Comparison of ENCODE assay signal across 30 mouse cellular contexts in the genomic region with DNA sequence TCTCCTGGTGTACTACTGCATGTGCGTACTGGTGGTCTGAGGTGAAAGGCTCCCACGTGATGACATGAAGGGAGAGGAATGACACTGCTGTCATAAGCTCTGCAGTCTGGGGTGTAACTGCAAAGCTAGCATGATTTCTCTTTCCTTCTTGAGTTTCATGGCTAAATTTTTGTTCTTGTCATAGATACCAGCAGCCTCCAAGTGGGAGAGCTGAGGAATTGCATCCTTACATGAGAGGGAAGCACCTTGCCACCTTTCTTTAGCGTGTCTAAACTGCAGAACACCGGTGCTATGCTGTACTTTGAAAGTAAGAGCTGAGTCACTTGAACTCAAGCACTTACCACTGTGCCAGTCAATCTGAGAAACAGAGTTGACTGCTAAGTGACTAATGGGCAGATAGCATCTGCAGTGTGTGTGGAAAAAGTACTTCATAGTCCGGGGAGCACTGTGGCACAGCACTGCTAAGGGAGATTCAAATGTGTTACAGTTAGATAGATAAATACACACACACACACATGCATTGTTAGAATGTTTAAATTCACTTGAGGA. TPM values are rescaled to one million over a fixed set of nuclear protein-coding genes. Genes with fewer than 3 reads are reported as not detected.
DNase-seq lines count a peak whose midpoint lies in the region; ATAC-seq and TF ChIP-seq lines count a peak whose summit lies in the region.
"Had no signal": no experiment of that assay in that cellular context is flagged by ENCODE, and none has a peak within 500 bp of the region (broad histone marks: within the 10 kb centered on the region; RNA-seq: fewer than 3 reads in every experiment).

No protein-coding gene starts in this region.

- no peaks in the 10 kb centered on the region for H3K4me1 ChIP-seq in lung, embryonic 14.5 days (ENCODE audit: insufficient read depth)
- no peaks in the 10 kb centered on the region for H3K4me1 ChIP-seq in stomach, postnatal 0 days (replicated peaks; ENCODE audit: control insufficient read depth, insufficient read depth)
- no peaks in the 10 kb centered on the region for H3K4me1 ChIP-seq in embryonic facial prominence, embryonic 10.5 days
- H3K4me1 ChIP-seq: embryonic facial prominence, embryonic 15.5 days; forebrain, embryonic 12.5 days; heart, embryonic 13.5 days; liver, embryonic 13.5 days had no signal

- no peak for DNase-seq in frontal cortex, postnatal 10 days (ENCODE audit: low spot score in 2 of 2)
- DNase-seq in lung, embryonic 14.5 days, result no peak
- no peak for DNase-seq in lung, postnatal 36 days
- DNase-seq in ZHBTc4 (ENCODE audit: low read depth, low spot score), result peak; percentile 26
- DNase-seq in stomach, postnatal 0 days (ENCODE audit: low spot score), result no peak
- no peak for DNase-seq in embryonic facial prominence, embryonic 10.5 days (ENCODE audit: low spot score)
- DNase-seq in c-Kit-positive CD71-positive TER-119-positive erythroid progenitor cells, embryonic 14.5 days (ENCODE audit: low spot score), result no peak
- DNase-seq: adrenal gland, postnatal 25 days; cerebellum, adult 2 months; cerebellum, postnatal 14 days; gastrocnemius, adult 2 months; gastrocnemius, postnatal 36 days; heart, adult 18-20 months; heart, postnatal 10 days; kidney, adult 8-10 months; kidney, postnatal 14 days; left cerebral cortex, postnatal 4 days; liver, embryonic 13.5 days; lung, adult 18-20 months; lung, postnatal 10 days; midbrain, embryonic 14.5 days; right cerebral cortex, adult 18-20 months; thymus, postnatal 4 days had no signal

- H3K4me2 ChIP-seq in lung, embryonic 14.5 days, result no peak overlapping the region
- H3K4me2 ChIP-seq in stomach, postnatal 0 days (replicated peaks; ENCODE audit: low read depth), result no peak overlapping the region
- H3K4me2 ChIP-seq: embryonic facial prominence, embryonic 15.5 days; forebrain, embryonic 12.5 days; heart, embryonic 13.5 days; hindbrain, embryonic 14.5 days; liver, embryonic 13.5 days had no signal

- TF ChIP-seq EP300 in stomach, postnatal 0 days (optimal IDR thresholded peaks at IDR 0.05), result no peak

- TF ChIP-seq CTCF in lung, embryonic 14.5 days (IDR thresholded peaks at IDR 0.05; ENCODE audit: low read depth), result 0 out of 2 replicates have a peak, but pooled peaks have one; percentile 7
- TF ChIP-seq CTCF in stomach, postnatal 0 days (IDR thresholded peaks at IDR 0.05; ENCODE audit: low read depth), result peak; percentile 24; the same call in 1 of the 2 replicates

- WGBS in lung, embryonic 14.5 days, result 53% methylated on average over 5 of the region's 5 CpGs
- WGBS in stomach, postnatal 0 days, result 61% methylated on average over 5 of the region's 5 CpGs
- WGBS in embryonic facial prominence, embryonic 10.5 days, result 76% methylated on average over 5 of the region's 5 CpGs

- H3K9ac ChIP-seq in lung, embryonic 14.5 days, result no peak overlapping the region
- H3K9ac ChIP-seq in stomach, postnatal 0 days (ENCODE audit: low read length), result no peak overlapping the region
- H3K9ac ChIP-seq: embryonic facial prominence, embryonic 15.5 days; forebrain, embryonic 12.5 days; heart, embryonic 13.5 days; hindbrain, embryonic 14.5 days; liver, embryonic 13.5 days had no signal

- H3K27me3 ChIP-seq in lung, embryonic 14.5 days (ENCODE audit: insufficient read depth, low read length), result no peaks in the 10 kb centered on the region
- H3K27me3 ChIP-seq in stomach, postnatal 0 days (ENCODE audit: control insufficient read depth, insufficient read depth, low read length), result no peaks in the 10 kb centered on the region
- peaks cover 1% of the 10 kb centered on the region; the same call in 1 of the 2 replicates for H3K27me3 ChIP-seq in embryonic facial prominence, embryonic 10.5 days (replicated peaks; ENCODE audit: low read depth, poor library complexity, severe bottlenecking)
- H3K27me3 ChIP-seq: embryonic facial prominence, embryonic 15.5 days; liver, embryonic 13.5 days had no signal

- H3K4me3 ChIP-seq in lung, embryonic 14.5 days (ENCODE audit: low read depth, low read length), result no peak overlapping the region
- no peak overlapping the region for H3K4me3 ChIP-seq in stomach, postnatal 0 days (ENCODE audit: low read depth, low read length)
- no peak overlapping the region for H3K4me3 ChIP-seq in embryonic facial prominence, embryonic 10.5 days
- H3K4me3 ChIP-seq: embryonic facial prominence, embryonic 15.5 days; forebrain, embryonic 12.5 days; gastrocnemius, adult 2 months; heart, embryonic 13.5 days; liver, embryonic 13.5 days had no signal

- H3K36me3 ChIP-seq in lung, embryonic 14.5 days (ENCODE audit: insufficient read depth), result no peaks in the 10 kb centered on the region
- no peaks in the 10 kb centered on the region for H3K36me3 ChIP-seq in stomach, postnatal 0 days (ENCODE audit: control insufficient read depth, insufficient read depth, low read length)
- H3K36me3 ChIP-seq in embryonic facial prominence, embryonic 10.5 days (replicated peaks), result no peaks in the 10 kb centered on the region
- H3K36me3 ChIP-seq: embryonic facial prominence, embryonic 15.5 days; forebrain, embryonic 12.5 days; G1E; heart, embryonic 13.5 days; liver, embryonic 13.5 days had no signal

- peak; percentile 76 for ATAC-seq in frontal cortex, adult (ENCODE audit: low TSS enrichment)
- ATAC-seq in lung, embryonic 14.5 days (ENCODE audit: insufficient read depth), result no peak
- no peak for ATAC-seq in stomach, postnatal 0 days (ENCODE audit: low FRiP score, low TSS enrichment)
- ATAC-seq: intestine, embryonic 16.5 days had no signal

- H3K9me3 ChIP-seq in lung, embryonic 14.5 days (ENCODE audit: low read depth, low read length), result no peaks in the 10 kb centered on the region
- no peaks in the 10 kb centered on the region for H3K9me3 ChIP-seq in stomach, postnatal 0 days (ENCODE audit: control insufficient read depth, low read length)
- no peaks in the 10 kb centered on the region for H3K9me3 ChIP-seq in embryonic facial prominence, embryonic 10.5 days
- H3K9me3 ChIP-seq: embryonic facial prominence, embryonic 15.5 days; forebrain, embryonic 12.5 days; G1E; heart, embryonic 13.5 days; liver, embryonic 13.5 days had no signal

- H3K27ac ChIP-seq in lung, embryonic 14.5 days (ENCODE audit: low read depth), result no peak overlapping the region
- H3K27ac ChIP-seq in stomach, postnatal 0 days (replicated peaks), result no peak overlapping the region
- no peak overlapping the region for H3K27ac ChIP-seq in embryonic facial prominence, embryonic 10.5 days (replicated peaks)
- H3K27ac ChIP-seq: embryonic facial prominence, embryonic 15.5 days; forebrain, embryonic 12.5 days; gastrocnemius, adult 2 months; heart, embryonic 13.5 days; hindbrain, embryonic 14.5 days; liver, embryonic 13.5 days had no signal

RNA-seq across cellular contexts. Expression of a gene that starts 21.3 kb away (rescaled TPM):
- polyA plus RNA-seq in lung, embryonic 14.5 days (2014; fragmentation: Nextera tagmentation; extraction: Ambion mirVana), result 189 and 209 TPM in 2 replicates
- 351 and 372 TPM in 2 replicates for polyA plus RNA-seq in stomach, postnatal 0 days (2015; fragmentation: Nextera tagmentation; extraction: Ambion mirVana)
- polyA plus RNA-seq in embryonic facial prominence, embryonic 10.5 days (2016; fragmentation: Nextera tagmentation; extraction: Ambion mirVana), result 260 and 274 TPM in 2 replicates

RNA-seq across cellular contexts. Expression of a gene that starts 31.3 kb away (rescaled TPM):
- polyA plus RNA-seq in lung, embryonic 14.5 days (2014; fragmentation: Nextera tagmentation; extraction: Ambion mirVana), result 56.6 and 59.4 TPM in 2 replicates
- 27.6 and 28.7 TPM in 2 replicates for polyA plus RNA-seq in stomach, postnatal 0 days (2015; fragmentation: Nextera tagmentation; extraction: Ambion mirVana)
- polyA plus RNA-seq in embryonic facial prominence, embryonic 10.5 days (2016; fragmentation: Nextera tagmentation; extraction: Ambion mirVana), result 81.4 and 86.9 TPM in 2 replicates
